Mouse (Mus musculus) ES-E14 (cell line): ENCODE data around the gene Hsf2bp. TPM values are rescaled to one million over a fixed set of nuclear protein-coding genes. Genes with fewer than 3 reads are reported as not detected.

Experiments
- DNase-seq: peaks from one replicate; pipeline ENCODE4 v3.0.0-alpha.2; 2013; ENCODE audit warnings: low read depth, low spot score
- H3K27ac ChIP-seq: 2 replicates; pipeline ENCODE4 v1.5.1; 2012; ENCODE audit warnings: low read depth, mild to moderate bottlenecking, low read length, moderate library complexity, mixed read lengths; ENCODE audit not compliant: poor library complexity, insufficient read depth, severe bottlenecking
- H3K36me3 ChIP-seq: 2 replicates; pipeline ENCODE4 v1.6.1; 2012; ENCODE audit warnings: mild to moderate bottlenecking, low read length, moderate library complexity, mixed read lengths; ENCODE audit not compliant: control insufficient read depth, poor library complexity, insufficient read depth, severe bottlenecking
- H3K4me1 ChIP-seq, 2 experiments: fragments of 150-350 bp in 1 of 2; sonication (generic) in 1 of 2; 2 replicates each; pipeline ENCODE4 v1.6.1; 2012; ENCODE audit warnings: low read length in 2 of 2, mild to moderate bottlenecking in 1 of 2, mixed read lengths in 1 of 2; ENCODE audit not compliant: control insufficient read depth in 2 of 2, insufficient read depth in 2 of 2, poor library complexity in 1 of 2
- H3K4me3 ChIP-seq, 2 experiments: fragments of 150-350 bp in 1 of 2; sonication (generic) in 1 of 2; 2 replicates each; pipeline ENCODE4 v1.5.1; 2012; ENCODE audit warnings: low read length in 2 of 2, low read depth in 1 of 2, mild to moderate bottlenecking in 1 of 2, mixed read lengths in 1 of 2; ENCODE audit not compliant: insufficient read depth in 1 of 2, poor library complexity in 1 of 2, severe bottlenecking in 1 of 2
- H3K9ac ChIP-seq: 2 replicates; pipeline ENCODE4 v1.6.1; 2012; ENCODE audit warnings: low read depth, mild to moderate bottlenecking, low read length, mixed read lengths; ENCODE audit not compliant: poor library complexity, insufficient read depth, severe bottlenecking
- H3K9me3 ChIP-seq: fragments of 150-350 bp; sonication (generic); 2 replicates; pipeline ENCODE4 v1.6.1; 2012; ENCODE audit warnings: low read depth, mild to moderate bottlenecking, low read length; ENCODE audit not compliant: control insufficient read depth, insufficient read depth
- CHD2 ChIP-seq: IDR thresholded peaks from 2 replicates; pipeline ENCODE4 v1.6.1; 2014; ENCODE audit warnings: mild to moderate bottlenecking, low read depth, low read length, inconsistent platforms
- HCFC1 ChIP-seq: IDR thresholded peaks from 2 replicates; pipeline ENCODE4 v1.6.1; 2012; ENCODE audit warnings: low read length, inconsistent platforms, borderline replicate concordance; ENCODE audit not compliant: insufficient read depth
- MAFK ChIP-seq: IDR thresholded peaks from 2 replicates; pipeline ENCODE4 v1.6.1; 2014; ENCODE audit warnings: mild to moderate bottlenecking, low read depth, low read length, inconsistent platforms; ENCODE audit not compliant: insufficient read depth
- ZC3H11A ChIP-seq: IDR thresholded peaks from 2 replicates; pipeline ENCODE4 v1.6.1; 2012; ENCODE audit warnings: low read depth, mild to moderate bottlenecking, inconsistent platforms, low read length, borderline replicate concordance
- ZNF384 ChIP-seq: IDR thresholded peaks from 2 replicates; pipeline ENCODE4 v1.6.1; 2012; ENCODE audit warnings: low read depth, low read length, inconsistent platforms
- in situ Hi-C, 2 experiments: fragments of 600-800 bp; cut with MboI; formaldehyde crosslinking; loops; one replicate each; pipeline ENCODE4 v1.15.1; 2025; ENCODE audit warnings: low sequenced_read_pairs in 2 of 2, inconsistent platforms in 1 of 2; ENCODE audit not compliant: unreplicated experiment in 2 of 2
- total RNA-seq: library from RNA; depleted of rRNA; stranded (reverse); fragments of 300-350 nt; gene quantifications from 2 replicates; pipeline ENCODE4 v1.2.3, GENCODE M21; 2012; rRNA removed

The Hsf2bp gene
- 44.7 and 46.7 TPM in 2 replicates for total RNA-seq

DNA sequence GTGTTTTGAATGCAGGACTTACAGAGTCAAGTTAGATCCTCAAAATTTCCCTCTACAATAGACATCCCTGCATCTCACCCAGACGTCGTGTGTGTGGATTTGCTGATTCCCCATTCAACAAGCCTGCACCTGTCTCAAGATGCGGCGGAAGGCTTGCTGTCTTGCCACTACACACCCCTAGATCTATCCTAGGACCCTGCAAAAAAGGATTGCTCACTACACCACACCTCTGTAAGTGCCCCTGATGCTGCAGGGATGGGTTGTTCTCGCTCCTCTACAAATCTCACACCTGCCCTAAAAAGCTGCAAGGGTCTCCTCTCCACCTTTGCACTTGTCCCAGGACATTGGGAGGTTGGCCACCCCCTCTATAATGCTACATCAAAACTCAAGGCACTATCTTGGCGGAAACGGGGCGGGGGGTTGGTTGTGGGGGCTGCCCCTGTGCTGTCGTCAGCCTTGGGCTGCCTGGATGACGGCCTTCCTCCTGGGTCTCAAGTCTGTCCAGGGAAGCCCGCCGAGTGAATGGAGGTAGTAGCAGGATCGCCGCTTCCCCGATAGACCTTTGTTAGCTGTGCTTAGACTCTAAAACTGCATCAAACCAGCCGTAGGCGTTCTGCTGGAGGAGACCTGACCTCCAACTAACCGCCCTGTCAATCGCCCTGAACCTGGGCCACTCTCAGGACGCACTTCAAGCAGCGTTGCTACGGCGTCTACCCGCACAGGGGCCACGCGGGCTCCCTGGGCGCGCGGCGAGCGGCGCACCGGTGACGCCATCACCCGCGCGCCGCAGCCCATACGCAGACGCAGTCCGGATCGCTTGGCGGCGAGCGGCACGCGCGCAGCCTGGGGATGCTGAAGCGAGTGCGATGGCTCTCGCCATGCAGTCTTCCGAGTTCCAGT is at the start of gene Hsf2bp, which contains the start of gene Rrp1b:
Gene Hsf2bp (minus strand): TSS at position 741 of the 900 bp plus-strand sequence.
Gene Rrp1b (plus strand): TSS at position 492 of the 900 bp plus-strand sequence.
- H3K9me3 ChIP-seq, result no peaks in the 10 kb centered on the region
- DNase-seq, result peak; percentile 64
- peak within 1 kb of the TSS; percentile 88 for H3K9ac ChIP-seq
- peaks cover 0 to 13% of the 10 kb centered on the region in 2 experiments; a peak in 3 of 4 replicates for H3K4me1 ChIP-seq
- H3K36me3 ChIP-seq, result peaks cover 24% of the 10 kb centered on the region
- H3K4me3 ChIP-seq, result peak within 1 kb of the TSS; percentile 82 to 88
- TF ChIP-seq ZNF384 (no peak), CHD2 (no peak), ZC3H11A (no peak), HCFC1 (peak; percentile 83), MAFK (no peak)
- H3K27ac ChIP-seq, result peak within 1 kb of the TSS; percentile 46
- in situ Hi-C loops, result no loop called here

- Histone ChIP-seq H3K9ac (no peak overlapping the region), H3K36me3 (no peaks in the 10 kb centered on the region), H3K27ac (no peak overlapping the region), H3K4me1 (peaks cover 0 to 9% of the 10 kb centered on the region in 2 experiments; a peak in 1 of 4 replicates), H3K9me3 (no peaks in the 10 kb centered on the region), H3K4me3 (no peak overlapping the region)
- DNase-seq, result no peak
- in situ Hi-C loops, result no loop called here
- TF ChIP-seq ZC3H11A (no peak), ZNF384 (no peak), MAFK (no peak), HCFC1 (no peak), CHD2 (no peak)
Observed at GRCm38 (mm10) chr17:32083351-32083750, 47.2 kb upstream of the Hsf2bp start.

DNA sequence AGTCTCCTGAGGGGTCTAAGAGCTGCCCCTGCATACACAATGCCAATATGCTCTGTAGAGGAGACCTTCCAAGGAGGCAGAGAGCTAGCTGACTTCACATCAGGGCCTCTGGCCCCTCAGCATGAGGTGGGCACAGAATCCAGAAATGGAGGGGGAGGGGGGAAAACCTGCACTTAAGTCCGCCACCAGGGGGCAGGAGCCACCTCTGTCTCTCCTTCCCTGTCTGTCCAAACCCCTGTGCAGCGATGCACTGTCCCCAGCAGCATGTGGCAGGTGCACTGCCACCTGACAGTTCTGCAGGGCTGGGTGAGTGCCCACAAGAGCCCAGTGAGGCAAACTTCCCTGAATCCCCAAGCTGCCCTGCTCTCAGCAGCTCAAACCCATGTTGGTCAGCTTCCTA is 39.0 kb upstream of the Hsf2bp start:
- peaks cover 0 to 9% of the 10 kb centered on the region in 2 experiments; a peak in 1 of 4 replicates for H3K4me1 ChIP-seq
- TF ChIP-seq HCFC1 (no peak), ZC3H11A (peak; percentile 26; the same call in 1 of the 2 replicates), MAFK (no peak), ZNF384 (peak; percentile 22; the same call in 1 of the 2 replicates), CHD2 (0 out of 2 replicates have a peak, but pooled peaks have one; percentile 30)
- no peak overlapping the region for H3K4me3 ChIP-seq
- H3K27ac ChIP-seq, result no peak overlapping the region
- no peaks in the 10 kb centered on the region for H3K36me3 ChIP-seq
- in situ Hi-C loops, result no loop called here
- peak; percentile 56 for DNase-seq
- no peak overlapping the region for H3K9ac ChIP-seq
- no peaks in the 10 kb centered on the region for H3K9me3 ChIP-seq

DNA sequence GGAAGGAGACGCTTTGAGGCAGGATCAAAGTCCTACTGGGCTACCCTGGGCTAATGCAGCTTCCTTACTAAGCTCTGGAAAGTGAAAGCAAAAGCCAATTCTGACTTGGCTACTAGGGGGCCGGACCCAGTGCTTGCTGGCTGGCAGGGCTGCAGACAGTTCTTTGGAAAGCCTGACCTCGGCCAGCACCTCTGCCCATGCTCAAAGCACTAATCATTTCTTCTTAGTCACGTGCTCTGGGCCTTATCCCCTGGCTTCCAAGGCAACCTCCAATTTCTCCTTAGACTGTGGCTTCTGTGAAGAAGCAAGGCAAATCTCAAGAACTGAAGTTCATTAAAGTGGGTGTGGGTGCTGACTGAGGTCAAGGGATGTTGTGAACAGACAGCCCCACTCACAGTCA is 38.5 kb upstream of the Hsf2bp start:
- in situ Hi-C loops, result no loop called here
- no peak overlapping the region for H3K27ac ChIP-seq
- H3K9me3 ChIP-seq, result no peaks in the 10 kb centered on the region
- peaks cover 0 to 9% of the 10 kb centered on the region in 2 experiments; a peak in 1 of 4 replicates for H3K4me1 ChIP-seq
- TF ChIP-seq MAFK, result no peak
- no peak for TF ChIP-seq ZC3H11A
- TF ChIP-seq CHD2, result no peak
- no peak for TF ChIP-seq ZNF384
- DNase-seq, result no peak
- no peaks in the 10 kb centered on the region for H3K36me3 ChIP-seq
- no peak overlapping the region for H3K4me3 ChIP-seq
- no peak overlapping the region for H3K9ac ChIP-seq
